In the genomic region with DNA sequence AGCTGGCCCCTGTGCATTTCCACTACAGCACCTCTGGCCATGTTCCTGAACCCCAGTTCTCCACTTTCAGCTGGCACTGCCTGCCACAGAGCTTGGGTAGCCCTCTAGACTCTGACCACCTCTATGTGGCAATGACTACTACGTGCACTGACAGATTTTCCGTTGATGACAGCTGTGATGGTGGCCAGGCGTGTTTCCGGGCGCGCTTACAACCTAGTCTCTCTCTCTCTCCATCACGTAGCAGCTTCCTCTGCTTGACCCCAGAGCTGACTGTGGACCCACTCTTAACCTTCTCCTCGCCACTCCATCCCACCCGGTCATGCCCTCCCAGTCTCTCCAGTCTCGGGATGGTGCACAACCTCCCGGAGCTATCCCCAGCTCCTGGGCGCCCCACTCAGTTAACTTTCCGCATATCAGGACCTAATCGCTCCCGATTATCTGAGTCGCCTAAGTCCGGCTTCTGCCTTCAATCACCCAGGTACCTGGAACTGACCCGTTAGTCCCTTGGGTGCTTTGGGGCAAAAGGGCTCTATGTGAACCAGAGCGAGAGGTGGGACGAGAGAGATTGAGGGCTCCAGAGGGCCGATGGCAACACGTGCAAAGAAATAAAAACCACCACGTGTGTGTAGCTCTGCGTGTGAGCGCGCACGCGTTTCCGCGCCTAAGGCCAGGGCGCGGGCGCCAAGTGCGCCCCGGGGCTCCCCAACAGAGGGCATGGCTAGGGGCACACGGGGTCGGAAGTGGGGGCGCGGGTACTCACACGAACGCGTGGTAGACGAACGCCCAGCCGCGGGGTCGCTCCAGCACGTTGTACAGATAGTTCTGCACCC, we compare ENCODE assay signal across 9 mouse cellular contexts. TPM values are rescaled to one million over a fixed set of nuclear protein-coding genes. Genes with fewer than 3 reads are reported as not detected.
DNase-seq lines count a peak whose midpoint lies in the region; ATAC-seq and TF ChIP-seq lines count a peak whose summit lies in the region.
"Had no signal": no experiment of that assay in that cellular context is flagged by ENCODE, and none has a peak within 500 bp of the region (broad histone marks: within the 10 kb centered on the region; RNA-seq: fewer than 3 reads in every experiment).

No protein-coding gene starts in this region.

- H3K27me3 ChIP-seq in midbrain, postnatal 0 days (ENCODE audit: insufficient read depth, low read length) = peaks cover 2% of the 10 kb centered on the region; the same call in 1 of the 2 replicates
- no peaks in the 10 kb centered on the region for H3K27me3 ChIP-seq in stomach, postnatal 0 days (ENCODE audit: control insufficient read depth, insufficient read depth, low read length)

- peak overlapping the region; percentile 63 for H3K4me3 ChIP-seq in bone marrow, adult 2 months (replicated peaks; ENCODE audit: control insufficient read depth, low read depth, low read length)
- peak overlapping the region; percentile 80 for H3K4me3 ChIP-seq in midbrain, postnatal 0 days (ENCODE audit: low read depth, low read length)
- H3K4me3 ChIP-seq in stomach, postnatal 0 days (ENCODE audit: low read depth, low read length) = peak overlapping the region; percentile 63
- H3K4me3 ChIP-seq: myocyte had no signal

- H3K9me3 ChIP-seq in midbrain, postnatal 0 days (ENCODE audit: low read length) = no peaks in the 10 kb centered on the region
- no peaks in the 10 kb centered on the region for H3K9me3 ChIP-seq in stomach, postnatal 0 days (ENCODE audit: control insufficient read depth, low read length)

- H3K4me1 ChIP-seq in bone marrow, adult 2 months (ENCODE audit: control insufficient read depth, insufficient read depth, low read length) = no peaks in the 10 kb centered on the region
- H3K4me1 ChIP-seq in midbrain, postnatal 0 days (ENCODE audit: insufficient read depth, low read length) = no peaks in the 10 kb centered on the region
- no peaks in the 10 kb centered on the region; the same call in 1 of the 2 replicates for H3K4me1 ChIP-seq in stomach, postnatal 0 days (replicated peaks; ENCODE audit: control insufficient read depth, insufficient read depth)

- intact Hi-C loops in heart, postnatal 25 days (cut with DNase I) = loop anchor here (10.0 kb wide), 1 partner anchor 154 kb away; no protein-coding TSS in a partner anchor

- no peaks in the 10 kb centered on the region for H3K36me3 ChIP-seq in midbrain, postnatal 0 days (ENCODE audit: insufficient read depth, low read length)
- no peaks in the 10 kb centered on the region for H3K36me3 ChIP-seq in stomach, postnatal 0 days (ENCODE audit: control insufficient read depth, insufficient read depth, low read length)

- H3K27ac ChIP-seq in bone marrow, adult 2 months (ENCODE audit: control insufficient read depth, insufficient read depth, low read depth, low read length, poor library complexity) = peak overlapping the region; percentile 94
- H3K27ac ChIP-seq in midbrain, postnatal 0 days (ENCODE audit: low read depth, low read length) = 0 out of 2 replicates have a peak overlapping the region, but pooled peaks have one; percentile 43
- no peak overlapping the region for H3K27ac ChIP-seq in stomach, postnatal 0 days (replicated peaks)

- peak; percentile 75 for ATAC-seq in midbrain, postnatal 0 days (ENCODE audit: low FRiP score)
- peak; percentile 39 for ATAC-seq in stomach, postnatal 0 days (ENCODE audit: low FRiP score, low TSS enrichment)

- peak overlapping the region; percentile 70 for H3K9ac ChIP-seq in midbrain, postnatal 0 days (replicated peaks; ENCODE audit: low read length, poor library complexity, severe bottlenecking)
- peak overlapping the region; percentile 64 for H3K9ac ChIP-seq in stomach, postnatal 0 days (ENCODE audit: low read length)

- under 1% methylated on average over 48 of the region's 48 CpGs for WGBS in bone marrow, adult 2 months
- 1% methylated on average over 48 of the region's 48 CpGs for WGBS in midbrain, postnatal 0 days
- under 1% methylated on average over 48 of the region's 48 CpGs for WGBS in stomach, postnatal 0 days

- no peak for TF ChIP-seq EP300 in stomach, postnatal 0 days (optimal IDR thresholded peaks at IDR 0.05)

- TF ChIP-seq CTCF in bone marrow, adult 2 months (IDR thresholded peaks at IDR 0.05; ENCODE audit: control insufficient read depth, insufficient read depth, low read length) = no peak
- peak; percentile 21; the same call in 1 of the 2 replicates for TF ChIP-seq CTCF in midbrain, postnatal 0 days (IDR thresholded peaks at IDR 0.05)
- no peak; the same call in 1 of the 2 replicates for TF ChIP-seq CTCF in stomach, postnatal 0 days (IDR thresholded peaks at IDR 0.05; ENCODE audit: low read depth)

- DNase-seq in heart, adult 18-20 months = peak; percentile 14 to 42
- no peak for DNase-seq in heart, postnatal 25 days (ENCODE audit: low spot score)
- peak; percentile 43 to 51 for DNase-seq in frontal cortex, postnatal 14 days (ENCODE audit: low spot score in 2 of 2)
- peak; percentile 74 for DNase-seq in induced T-regulatory cell, adult 2 months (ENCODE audit: low read depth)
- peak; percentile 6 for DNase-seq in liver
- peak; percentile 49 for DNase-seq in midbrain, postnatal 0 days (ENCODE audit: low spot score)
- DNase-seq in stomach, postnatal 0 days (ENCODE audit: low spot score) = peak; percentile 33

- H3K4me2 ChIP-seq in midbrain, postnatal 0 days (ENCODE audit: low read depth, low read length, poor library complexity, severe bottlenecking) = peak overlapping the region; percentile 91
- H3K4me2 ChIP-seq in stomach, postnatal 0 days (replicated peaks; ENCODE audit: low read depth) = peak overlapping the region; percentile 94

- no peak; the same call in 1 of the 2 replicates for TF ChIP-seq POLR2A in bone marrow, adult 2 months (IDR thresholded peaks at IDR 0.05; ENCODE audit: borderline replicate concordance, control insufficient read depth, low read depth, low read length)

RNA-seq across cellular contexts. Expression of a gene that starts 1.1 kb away (rescaled TPM):
- 1 to 10 TPM; 2.0 to 4.0 TPM for total RNA-seq in heart, adult 18-20 months (2021)
- total RNA-seq in heart, postnatal 25 days (2021) = 1 to 10 TPM; 3.1 to 3.6 TPM
- 0.14 and 5.0 TPM in 2 replicates for polyA plus RNA-seq in bone marrow, adult 2 months (2011; ENCODE audit: insufficient read depth, insufficient read length, low replicate concordance, missing spikeins)
- 9.2 and 11.3 TPM in 2 replicates for total RNA-seq in midbrain, postnatal 0 days (2014; rRNA removed)
- 1.9 and 2.5 TPM in 2 replicates for polyA plus RNA-seq in midbrain, postnatal 0 days (2015; fragmentation: Nextera tagmentation; extraction: Ambion mirVana)
- polyA plus RNA-seq in stomach, postnatal 0 days (2015; fragmentation: Nextera tagmentation; extraction: Ambion mirVana) = 0.62 and 0.73 TPM in 2 replicates
- polyA plus RNA-seq: myocyte had no signal
